Comparison of ENCODE assay signal across 10 mouse cellular contexts in genomic region chr14:45451090-45451489, GRCm38 (mm10). TPM values are rescaled to one million over a fixed set of nuclear protein-coding genes. Genes with fewer than 3 reads are reported as not detected.
DNase-seq lines count a peak whose midpoint lies in the region; ATAC-seq and TF ChIP-seq lines count a peak whose summit lies in the region.
"Had no signal": no experiment of that assay in that cellular context is flagged by ENCODE, and none has a peak within 500 bp of the region (broad histone marks: within the 10 kb centered on the region; RNA-seq: fewer than 3 reads in every experiment).

No protein-coding gene starts in this region.

- TF ChIP-seq EP300 in lung, postnatal 0 days (IDR thresholded peaks at IDR 0.05), result no peak

- H3K27ac ChIP-seq in heart, embryonic 12.5 days (ENCODE audit: poor library complexity, severe bottlenecking), result peak overlapping the region; percentile 51; the same call in 1 of the 2 replicates
- peak overlapping the region; percentile 43; the same call in 1 of the 2 replicates for H3K27ac ChIP-seq in lung, postnatal 0 days (ENCODE audit: low read length)
- peak overlapping the region; percentile 13; the same call in 1 of the 2 replicates for H3K27ac ChIP-seq in heart, embryonic 15.5 days
- H3K27ac ChIP-seq: left cerebral cortex, adult 2 months had no signal

- H3K27me3 ChIP-seq in heart, embryonic 12.5 days (replicated peaks), result no peaks in the 10 kb centered on the region
- no peaks in the 10 kb centered on the region for H3K27me3 ChIP-seq in lung, postnatal 0 days (replicated peaks; ENCODE audit: insufficient read depth, low read length)
- H3K27me3 ChIP-seq in heart, embryonic 15.5 days, result no peaks in the 10 kb centered on the region

- 0 out of 2 replicates have a peak, but pooled peaks cover 4% of the 10 kb centered on the region for H3K36me3 ChIP-seq in heart, embryonic 12.5 days
- no peaks in the 10 kb centered on the region for H3K36me3 ChIP-seq in lung, postnatal 0 days (ENCODE audit: insufficient read depth, low read length)
- H3K36me3 ChIP-seq in heart, embryonic 15.5 days, result no peaks in the 10 kb centered on the region

- H3K4me3 ChIP-seq in heart, embryonic 12.5 days, result no peak overlapping the region
- H3K4me3 ChIP-seq in lung, postnatal 0 days (ENCODE audit: low read depth, low read length), result no peak overlapping the region
- no peak overlapping the region for H3K4me3 ChIP-seq in heart, embryonic 15.5 days
- H3K4me3 ChIP-seq: left cerebral cortex, adult 2 months had no signal

- H3K4me2 ChIP-seq in heart, embryonic 12.5 days, result no peak overlapping the region
- no peak overlapping the region for H3K4me2 ChIP-seq in lung, postnatal 0 days (replicated peaks; ENCODE audit: low read depth, low read length)
- no peak overlapping the region for H3K4me2 ChIP-seq in heart, embryonic 15.5 days

- 6% methylated on average over 2 of the region's 2 CpGs for WGBS in heart, embryonic 12.5 days
- 30% methylated on average over 2 of the region's 2 CpGs for WGBS in lung, postnatal 0 days
- 14% methylated on average over 2 of the region's 2 CpGs for WGBS in heart, embryonic 15.5 days

- peaks cover 53% of the 10 kb centered on the region for H3K4me1 ChIP-seq in heart, embryonic 12.5 days (replicated peaks)
- peaks cover 20% of the 10 kb centered on the region; the same call in 1 of the 2 replicates for H3K4me1 ChIP-seq in lung, postnatal 0 days (ENCODE audit: insufficient read depth, low read depth, low read length)
- peaks cover 50% of the 10 kb centered on the region for H3K4me1 ChIP-seq in heart, embryonic 15.5 days (replicated peaks)

- ATAC-seq in heart, embryonic 12.5 days (ENCODE audit: insufficient number of reproducible peaks, low FRiP score), result peak; percentile 74
- ATAC-seq in lung, postnatal 0 days, result no peak
- ATAC-seq in heart, embryonic 15.5 days (replicated peaks; ENCODE audit: insufficient number of reproducible peaks, insufficient read depth, low FRiP score, low read depth), result peak; percentile 39

- H3K9ac ChIP-seq in heart, embryonic 12.5 days, result no peak overlapping the region
- no peak overlapping the region for H3K9ac ChIP-seq in lung, postnatal 0 days (replicated peaks; ENCODE audit: low read depth)
- no peak overlapping the region for H3K9ac ChIP-seq in heart, embryonic 15.5 days

- TF ChIP-seq CTCF in lung, postnatal 0 days (IDR thresholded peaks at IDR 0.05), result no peak

- intact Hi-C loops in heart, postnatal 10 days (cut with DNase I), result no loop called here

- H3K9me3 ChIP-seq in heart, embryonic 12.5 days (replicated peaks), result no peaks in the 10 kb centered on the region
- no peaks in the 10 kb centered on the region for H3K9me3 ChIP-seq in lung, postnatal 0 days (ENCODE audit: low read length)
- no peaks in the 10 kb centered on the region for H3K9me3 ChIP-seq in heart, embryonic 15.5 days (replicated peaks)

- DNase-seq in heart, postnatal 10 days, result no peak
- no peak for DNase-seq in lung, postnatal 0 days (ENCODE audit: low spot score)
- DNase-seq in lung, postnatal 36 days, result no peak
- peak; percentile 37 for DNase-seq in retina, postnatal 1 day
- DNase-seq in ovary, postnatal 10 days (ENCODE audit: low spot score), result no peak
- DNase-seq: lung, postnatal 14 days; right cerebral cortex, postnatal 25 days had no signal

RNA-seq across cellular contexts. Expression of gene Gnpnat1, which starts 46.4 kb away (rescaled TPM):
- 30.5 and 33.0 TPM in 2 replicates for polyA plus RNA-seq in heart, embryonic 12.5 days (2016; fragmentation: Nextera tagmentation; extraction: Ambion mirVana)
- 10 to 100 TPM; 10.0 to 10.6 TPM for total RNA-seq in heart, postnatal 10 days (2021)
- polyA plus RNA-seq in lung, postnatal 0 days (2015; fragmentation: Nextera tagmentation; extraction: Ambion mirVana), result 32.2 and 33.9 TPM in 2 replicates
- polyA plus RNA-seq in heart, embryonic 15.5 days (2015; fragmentation: Nextera tagmentation; extraction: Ambion mirVana), result 21.8 and 21.9 TPM in 2 replicates
